Mouse (Mus musculus) neural tube, embryonic 11.5 days (tissue): ENCODE results near the gene Zdhhc18. TPM values are rescaled to one million over a fixed set of nuclear protein-coding genes. Genes with fewer than 3 reads are reported as not detected.

ENCODE experiments used
- ATAC-seq: fragments of 200-750 bp; cut with Nextera tagmentation; 2 replicates; pipeline ENCODE4 v1.8.0; 2017; ENCODE audit warnings: moderate number of reproducible peaks, mild to moderate bottlenecking, moderate TSS enrichment, moderate library complexity; ENCODE audit not compliant: insufficient read depth, low FRiP score, low TSS enrichment
- DNase-seq: peaks from one replicate; pipeline ENCODE4 v3.0.0-alpha.2; 2015; ENCODE audit warnings: low spot score
- H3K27ac ChIP-seq: fragments of 300-500 bp; sonication (generic); 2 replicates; pipeline ENCODE4 v1.5.1; 2014; ENCODE audit warnings: low read depth, mild to moderate bottlenecking, low read length
- H3K27me3 ChIP-seq: fragments of 300-500 bp; sonication (generic); 2 replicates; pipeline ENCODE4 v1.6.1; 2014; ENCODE audit warnings: mild to moderate bottlenecking, low read length, mixed read lengths; ENCODE audit not compliant: control insufficient read depth, insufficient read depth
- H3K36me3 ChIP-seq: fragments of 300-500 bp; sonication (generic); 2 replicates; pipeline ENCODE4 v1.6.1; 2014; ENCODE audit warnings: mild to moderate bottlenecking, low read length, moderate library complexity, mixed read lengths; ENCODE audit not compliant: control insufficient read depth, insufficient read depth
- H3K4me1 ChIP-seq: fragments of 300-500 bp; sonication (generic); 2 replicates; pipeline ENCODE4 v1.6.1; 2014; ENCODE audit warnings: low read length, mixed read lengths; ENCODE audit not compliant: control insufficient read depth, insufficient read depth
- H3K4me2 ChIP-seq: fragments of 300-500 bp; sonication (generic); 2 replicates; pipeline ENCODE4 v1.6.1; 2014; ENCODE audit warnings: low read depth, mild to moderate bottlenecking, moderate library complexity
- H3K4me3 ChIP-seq: fragments of 300-500 bp; sonication (generic); 2 replicates; pipeline ENCODE4 v1.5.1; 2014; ENCODE audit warnings: low read depth, low read length
- H3K9ac ChIP-seq: fragments of 300-500 bp; sonication (generic); 2 replicates; pipeline ENCODE4 v1.6.1; 2014; ENCODE audit warnings: mild to moderate bottlenecking, low read length
- H3K9me3 ChIP-seq: fragments of 300-500 bp; sonication (generic); 2 replicates; pipeline ENCODE4 v1.6.1; 2016; ENCODE audit warnings: low read length; ENCODE audit not compliant: control insufficient read depth
- WGBS: fragments of 180-500 bp; shearing (Covaris S2); extraction: QIAGEN DNeasy Blood & Tissue Kit; methylation state at CpG from one replicate; pipeline ENCODE4 v1.1.7; 2014; 5-methylcytosine and 5-hydroxymethylcytosine counted together
- polyA plus RNA-seq: library from polyadenylated mRNA; unstranded; fragments of >200 nt; fragmentation: Nextera tagmentation; extraction: Ambion mirVana; gene quantifications from 2 replicates; pipeline ENCODE4 v1.2.1, GENCODE M21; 2014

The Zdhhc18 gene
- polyA plus RNA-seq, 1 experiment from 2014 or later: 3.5 TPM

DNA sequence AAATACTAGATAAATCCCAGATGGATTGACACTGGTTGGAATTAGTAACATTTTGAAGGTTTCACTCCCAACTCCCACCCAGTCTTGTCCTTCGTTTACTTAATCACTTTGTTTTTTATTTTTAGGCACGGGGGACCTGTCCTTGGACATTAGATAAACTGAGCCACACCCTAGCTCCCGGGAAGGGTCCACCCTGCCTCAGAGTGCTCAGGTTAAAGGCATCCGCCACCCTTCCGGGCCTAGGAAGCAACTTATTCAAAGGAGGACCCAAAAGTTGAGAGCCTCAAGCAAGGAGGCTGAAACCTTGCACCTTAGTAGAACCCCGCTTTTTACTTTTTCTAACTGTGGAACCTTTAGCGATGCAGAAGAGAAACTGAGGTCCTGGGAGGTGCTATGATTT lies 50.8 kb downstream of the Zdhhc18 start:
- H3K9ac ChIP-seq: peak overlapping the region; percentile 40; the same call in 1 of the 2 replicates
- no peaks in the 10 kb centered on the region for H3K9me3 ChIP-seq
- H3K27ac ChIP-seq: no peak overlapping the region
- no peaks in the 10 kb centered on the region for H3K36me3 ChIP-seq
- H3K4me1 ChIP-seq: no peaks in the 10 kb centered on the region
- WGBS: 28% methylated on average over 7 of the region's 7 CpGs
- no peak for ATAC-seq
- peak overlapping the region; percentile 41 for H3K4me3 ChIP-seq
- peak overlapping the region; percentile 72 for H3K4me2 ChIP-seq
- DNase-seq: no peak
- H3K27me3 ChIP-seq: peaks cover 40% of the 10 kb centered on the region

- H3K36me3 ChIP-seq: no peaks in the 10 kb centered on the region
- H3K4me2 ChIP-seq: no peak overlapping the region
- 51% methylated on average over 4 of the region's 4 CpGs for WGBS
- no peak overlapping the region for H3K4me3 ChIP-seq
- peaks cover 40% of the 10 kb centered on the region for H3K27me3 ChIP-seq
- ATAC-seq (no peak), DNase-seq (no peak)
- H3K27ac ChIP-seq: no peak overlapping the region
- H3K4me1 ChIP-seq: no peaks in the 10 kb centered on the region
- H3K9ac ChIP-seq: no peak overlapping the region
- no peaks in the 10 kb centered on the region for H3K9me3 ChIP-seq
Observed at GRCm38 (mm10) chr4:133598616-133599015, 51.3 kb downstream of the Zdhhc18 start.

- Histone ChIP-seq H3K9ac (no peak overlapping the region), H3K4me2 (no peak overlapping the region), H3K4me3 (no peak overlapping the region), H3K9me3 (no peaks in the 10 kb centered on the region), H3K36me3 (no peaks in the 10 kb centered on the region), H3K27me3 (peaks cover 24% of the 10 kb centered on the region), H3K4me1 (no peaks in the 10 kb centered on the region), H3K27ac (no peak overlapping the region)
- 85% methylated on average over 6 of the region's 6 CpGs for WGBS
- no peak for DNase-seq
- no peak for ATAC-seq
Observed at GRCm38 (mm10) chr4:133596084-133596483, 53.9 kb downstream of the Zdhhc18 start.

GRCm38 (mm10) chr4:133595538-133595937 lies 54.4 kb downstream of the Zdhhc18 start:
- WGBS: 75% methylated on average over 7 of the region's 7 CpGs
- H3K9ac ChIP-seq: no peak overlapping the region
- H3K27me3 ChIP-seq: peaks cover 23% of the 10 kb centered on the region
- DNase-seq: no peak
- no peak for ATAC-seq
- H3K4me3 ChIP-seq: no peak overlapping the region
- no peaks in the 10 kb centered on the region for H3K4me1 ChIP-seq
- peaks cover 2% of the 10 kb centered on the region for H3K36me3 ChIP-seq
- H3K27ac ChIP-seq: no peak overlapping the region
- H3K9me3 ChIP-seq: no peaks in the 10 kb centered on the region
- no peak overlapping the region for H3K4me2 ChIP-seq

DNA sequence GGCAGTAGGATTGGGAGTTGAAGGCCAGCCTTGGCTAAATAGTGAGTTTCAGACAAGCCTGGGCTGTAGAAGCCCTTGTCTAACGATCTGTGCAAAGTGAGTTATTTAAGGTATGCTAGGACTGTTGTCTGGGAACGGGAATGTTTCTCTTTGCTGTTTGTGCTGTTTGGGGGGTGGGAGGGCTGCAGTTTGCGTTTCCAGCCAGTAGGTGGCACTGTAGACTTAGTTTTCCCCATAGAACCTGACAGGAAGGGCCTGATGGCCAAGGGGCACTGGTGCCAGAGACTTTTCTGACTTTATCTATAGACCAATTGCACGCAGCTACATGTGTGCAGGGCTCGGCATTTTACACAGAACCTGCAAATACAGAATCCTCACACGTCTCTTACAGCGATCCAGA lies 57.4 kb downstream of the Zdhhc18 start:
- no peak overlapping the region for H3K4me3 ChIP-seq
- no peaks in the 10 kb centered on the region for H3K9me3 ChIP-seq
- H3K4me2 ChIP-seq: no peak overlapping the region
- peak; percentile 85 for DNase-seq
- H3K36me3 ChIP-seq: peaks cover 8% of the 10 kb centered on the region
- ATAC-seq: no peak
- no peak overlapping the region for H3K9ac ChIP-seq
- H3K27me3 ChIP-seq: no peaks in the 10 kb centered on the region
- H3K27ac ChIP-seq: no peak overlapping the region
- H3K4me1 ChIP-seq: no peaks in the 10 kb centered on the region
- 34% methylated on average over 7 of the region's 7 CpGs for WGBS

- 2% methylated on average over 65 of the region's 65 CpGs for WGBS
- H3K9me3 ChIP-seq: no peaks in the 10 kb centered on the region
- H3K4me1 ChIP-seq: peaks cover 6% of the 10 kb centered on the region
- peak within 1 kb of the TSS; percentile 83 for H3K4me3 ChIP-seq
- H3K36me3 ChIP-seq: peaks cover 9% of the 10 kb centered on the region
- H3K27ac ChIP-seq: 0 out of 2 replicates have a peak within 1 kb of the TSS, but pooled peaks have one; percentile 21
- peak within 1 kb of the TSS; percentile 93 for H3K4me2 ChIP-seq
- peak; percentile 60; the same call in 1 of the 2 replicates for ATAC-seq
- peak; percentile 75 for DNase-seq
- no peaks in the 10 kb centered on the region for H3K27me3 ChIP-seq
- H3K9ac ChIP-seq: peak within 1 kb of the TSS; percentile 67
Observed at GRCm38 (mm10) chr4:133584059-133584951, 65.6 kb downstream of the Zdhhc18 start, which contains the start of gene Gpn2. TSS of gene Gpn2 (plus strand) at chr4:133584362.

GRCm38 (mm10) chr4:133583690-133584058 lies 66.3 kb downstream of the Zdhhc18 start:
- ATAC-seq: no peak
- WGBS: 63% methylated on average over 6 of the region's 6 CpGs
- 0 out of 2 replicates have a peak overlapping the region, but pooled peaks have one; percentile 21 for H3K27ac ChIP-seq
- peak overlapping the region; percentile 83 for H3K4me3 ChIP-seq
- H3K4me1 ChIP-seq: peaks cover 6% of the 10 kb centered on the region
- DNase-seq: no peak
- no peaks in the 10 kb centered on the region for H3K9me3 ChIP-seq
- H3K27me3 ChIP-seq: no peaks in the 10 kb centered on the region
- peaks cover 9% of the 10 kb centered on the region for H3K36me3 ChIP-seq
- peak overlapping the region; percentile 67 for H3K9ac ChIP-seq
- H3K4me2 ChIP-seq: peak overlapping the region; percentile 93

DNA sequence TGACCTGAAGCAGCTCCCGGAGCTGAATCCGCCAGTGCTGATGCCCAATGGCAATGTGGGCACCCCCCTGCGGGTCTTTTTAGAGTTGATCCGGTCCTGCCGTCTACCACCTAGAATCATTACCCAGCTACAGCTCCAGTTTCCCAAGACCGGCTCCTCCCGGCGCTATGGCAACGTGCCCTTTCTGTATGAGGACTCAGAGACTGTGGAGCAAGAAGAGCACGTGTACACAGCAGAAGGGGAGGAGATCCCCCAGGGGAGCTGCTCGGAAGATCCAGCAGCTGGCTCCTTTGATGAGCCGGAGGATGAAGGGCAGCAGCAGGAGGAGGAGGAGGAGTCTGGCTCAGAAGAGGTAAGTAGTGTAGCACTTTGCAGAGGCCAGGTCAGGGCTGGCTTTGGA lies 72.0 kb downstream of the Zdhhc18 start:
- H3K27me3 ChIP-seq: no peaks in the 10 kb centered on the region

DNA sequence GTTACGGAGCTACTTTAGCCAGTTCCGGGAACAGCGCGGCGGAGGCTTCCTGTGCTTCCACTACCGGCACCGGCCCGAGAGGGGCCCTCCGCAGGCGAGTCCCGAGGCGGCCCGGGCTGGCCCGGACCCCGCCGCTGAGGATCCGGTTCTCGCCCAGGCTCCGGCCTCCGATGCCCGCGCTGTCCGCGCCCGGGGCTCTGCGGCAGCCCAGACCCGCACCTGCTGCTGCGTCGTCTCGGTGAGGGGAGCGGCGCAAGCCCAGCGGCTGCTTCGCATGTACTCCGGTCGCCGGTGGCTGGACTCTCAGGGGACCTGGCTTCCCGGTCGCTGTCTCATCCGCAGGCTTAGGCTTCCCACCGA lies 75.1 kb downstream of the Zdhhc18 start:
- peak overlapping the region; percentile 77 for H3K4me2 ChIP-seq
- no peak overlapping the region for H3K27ac ChIP-seq
- H3K4me1 ChIP-seq: peaks cover 9% of the 10 kb centered on the region
- H3K4me3 ChIP-seq: peak overlapping the region; percentile 68
- 1% methylated on average over 34 of the region's 41 CpGs for WGBS
- ATAC-seq: no peak; the same call in 1 of the 2 replicates
- DNase-seq: no peak
- H3K27me3 ChIP-seq: no peaks in the 10 kb centered on the region
- no peaks in the 10 kb centered on the region for H3K9me3 ChIP-seq
- peak overlapping the region; percentile 68 for H3K9ac ChIP-seq
- H3K36me3 ChIP-seq: peaks cover under 1% of the 10 kb centered on the region; the same call in 1 of the 2 replicates

More for the DNA sequence above, 72.0 kb downstream of the Zdhhc18 start:
- Histone ChIP-seq H3K9ac (no peak overlapping the region), H3K4me1 (peaks cover 9% of the 10 kb centered on the region), H3K9me3 (no peaks in the 10 kb centered on the region), H3K27ac (no peak overlapping the region), H3K4me2 (no peak overlapping the region), H3K36me3 (peaks cover 6% of the 10 kb centered on the region; the same call in 1 of the 2 replicates), H3K4me3 (no peak overlapping the region)
- ATAC-seq (no peak), DNase-seq (no peak)
- WGBS: 72% methylated on average over 12 of the region's 12 CpGs
